Mouse (Mus musculus): ENCODE results near the gene Zfp612.

Gene Zfp612

GRCm38 (mm10) chr8:110130537-110130936, 51.0 kb downstream of the Zfp612 start:
- in situ Hi-C loops (cut with MboI, MseI), result no loop called here

- in situ Hi-C loops (cut with MboI, MseI), result no loop called here
Observed at GRCm38 (mm10) chr8:110134236-110134635, 54.7 kb downstream of the Zfp612 start.

- in situ Hi-C loops (cut with MboI, MseI), result no loop called here
Observed at GRCm38 (mm10) chr8:110135515-110135914, 56.0 kb downstream of the Zfp612 start.

GRCm38 (mm10) chr8:110140156-110140555, 60.6 kb downstream of the Zfp612 start:
- in situ Hi-C loops (cut with MboI, MseI), result no loop called here

- in situ Hi-C loops (cut with MboI, MseI), result no loop called here
Observed at GRCm38 (mm10) chr8:110140770-110141169, 61.2 kb downstream of the Zfp612 start.

Data from T-helper 17 cell (primary cell).